Mouse (Mus musculus) left cerebral cortex, adult 9 months (tissue): ENCODE results near the gene Hectd3.
A peak's percentile ranks its signal among the peaks of the same experiment; 100 is the strongest.

Experiments
- DNase-seq, 2 experiments: peaks; one replicate each; pipeline ENCODE4 v3.0.0; 2022; ENCODE audit warnings: low spot score in 2 of 2

The Hectd3 gene

DNA sequence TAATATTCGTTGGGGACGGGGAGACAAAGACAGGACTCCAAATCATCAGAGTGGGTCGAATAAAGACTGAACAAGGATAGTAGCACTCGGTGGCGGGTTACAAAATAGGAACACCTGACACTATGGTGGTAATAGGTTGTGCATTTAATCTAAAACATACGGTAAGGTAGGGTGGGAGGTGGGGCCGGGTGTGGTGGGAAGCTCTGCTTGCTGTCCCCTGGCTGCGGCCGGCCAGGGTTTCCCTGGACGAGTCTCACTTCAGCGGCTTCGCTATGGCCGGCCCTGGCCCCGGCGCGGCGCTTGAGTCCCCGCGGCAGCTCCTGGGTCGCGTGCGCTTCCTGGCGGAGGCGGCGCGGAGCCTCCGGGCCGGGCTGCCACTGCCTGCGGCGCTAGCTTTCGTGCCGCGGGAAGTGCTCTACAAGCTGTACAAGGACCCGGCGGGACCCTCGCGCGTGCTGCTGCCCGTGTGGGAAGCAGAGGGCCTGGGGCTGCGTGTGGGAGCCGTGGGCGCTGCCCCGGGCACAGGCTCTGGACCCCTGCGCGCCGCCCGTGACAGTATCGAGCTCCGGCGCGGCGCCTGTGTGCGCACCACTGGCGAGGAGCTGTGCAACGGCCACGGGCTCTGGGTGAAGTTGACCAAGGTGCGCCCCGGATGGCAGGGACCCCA lies at the start of gene Hectd3:
Hectd3 (plus strand) TSS at position 187 of the 667 bp plus-strand sequence.
- DNase-seq = no peak

DNA sequence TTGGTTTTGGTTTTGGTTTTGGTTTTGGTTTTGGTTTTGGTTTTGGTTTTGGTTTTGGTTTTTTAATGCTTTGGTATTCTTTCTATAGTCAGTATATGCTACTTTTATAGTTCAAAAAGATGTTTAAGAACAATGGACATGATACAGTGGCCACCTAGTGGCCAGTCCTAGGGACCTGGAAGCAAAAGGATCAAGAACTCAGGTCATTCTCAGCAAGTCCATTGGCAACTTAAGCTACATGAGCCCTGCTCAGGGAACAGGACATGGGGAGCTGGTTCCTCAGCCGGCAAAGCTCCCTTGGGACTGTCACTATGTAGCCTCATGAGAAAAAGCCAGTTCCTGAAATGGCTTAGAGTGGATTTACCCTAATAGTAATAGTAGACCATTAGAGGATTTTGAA lies 43.5 kb upstream of the Hectd3 start:
- DNase-seq = no peak

DNA sequence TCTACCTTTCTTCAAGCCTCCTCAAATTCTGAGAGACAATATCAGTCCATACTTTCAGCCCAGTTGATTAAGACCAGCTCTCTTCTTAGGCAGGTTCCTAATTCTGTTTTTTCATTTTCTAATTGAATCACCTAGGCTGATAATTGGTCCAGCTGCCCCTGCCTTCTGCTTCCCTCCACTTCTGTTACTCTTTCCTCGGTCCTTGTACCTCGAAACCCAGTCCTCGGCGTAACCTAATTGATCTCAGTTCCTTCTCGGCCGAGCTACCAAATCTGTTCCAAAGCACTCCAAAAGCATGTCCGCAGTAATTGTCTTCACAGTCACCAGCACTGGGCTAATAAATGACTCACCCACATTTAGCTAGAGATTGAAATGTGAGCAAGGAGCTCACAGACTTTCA lies 40.2 kb upstream of the Hectd3 start:
- no peak for DNase-seq

DNA sequence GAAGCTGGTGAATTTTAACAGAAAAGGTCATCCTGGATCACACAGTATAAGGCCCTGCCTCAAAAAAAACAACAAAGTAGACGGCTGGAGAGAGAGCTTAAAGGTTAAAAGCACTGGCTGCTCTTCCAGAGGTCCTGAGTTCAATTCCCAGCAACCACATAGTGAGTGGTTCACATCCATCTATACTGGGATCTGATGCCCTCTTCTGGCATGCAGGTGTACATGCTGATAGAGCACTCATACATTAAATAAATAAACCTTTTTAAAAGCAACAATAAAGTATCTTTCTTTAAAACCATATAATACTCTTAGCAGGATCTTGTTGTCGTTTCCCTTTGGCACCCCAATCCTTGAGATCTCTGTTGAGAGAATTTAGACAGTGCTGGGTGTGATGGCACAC lies 18.6 kb upstream of the Hectd3 start:
- no peak for DNase-seq

DNA sequence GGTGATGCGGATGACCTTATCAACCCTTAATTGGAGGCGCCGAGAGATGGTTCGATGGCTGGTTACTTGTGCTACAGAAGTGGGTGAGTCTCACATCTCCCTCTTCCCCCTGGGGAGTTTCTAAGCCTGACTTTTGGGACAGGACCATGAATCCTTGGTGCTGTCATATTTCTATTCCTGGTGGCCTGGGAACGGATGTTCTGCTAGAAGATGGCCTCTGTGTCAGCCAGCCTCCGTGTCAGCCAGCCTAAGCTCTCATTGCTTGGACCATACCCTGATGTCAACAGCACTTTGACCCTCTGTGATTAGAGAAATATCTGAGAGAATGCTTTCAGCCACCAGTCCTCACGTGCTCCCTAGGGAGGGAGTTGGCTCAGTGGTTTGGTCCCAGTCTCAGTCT lies 9.4 kb upstream of the Hectd3 start:
- no peak for DNase-seq

DNA sequence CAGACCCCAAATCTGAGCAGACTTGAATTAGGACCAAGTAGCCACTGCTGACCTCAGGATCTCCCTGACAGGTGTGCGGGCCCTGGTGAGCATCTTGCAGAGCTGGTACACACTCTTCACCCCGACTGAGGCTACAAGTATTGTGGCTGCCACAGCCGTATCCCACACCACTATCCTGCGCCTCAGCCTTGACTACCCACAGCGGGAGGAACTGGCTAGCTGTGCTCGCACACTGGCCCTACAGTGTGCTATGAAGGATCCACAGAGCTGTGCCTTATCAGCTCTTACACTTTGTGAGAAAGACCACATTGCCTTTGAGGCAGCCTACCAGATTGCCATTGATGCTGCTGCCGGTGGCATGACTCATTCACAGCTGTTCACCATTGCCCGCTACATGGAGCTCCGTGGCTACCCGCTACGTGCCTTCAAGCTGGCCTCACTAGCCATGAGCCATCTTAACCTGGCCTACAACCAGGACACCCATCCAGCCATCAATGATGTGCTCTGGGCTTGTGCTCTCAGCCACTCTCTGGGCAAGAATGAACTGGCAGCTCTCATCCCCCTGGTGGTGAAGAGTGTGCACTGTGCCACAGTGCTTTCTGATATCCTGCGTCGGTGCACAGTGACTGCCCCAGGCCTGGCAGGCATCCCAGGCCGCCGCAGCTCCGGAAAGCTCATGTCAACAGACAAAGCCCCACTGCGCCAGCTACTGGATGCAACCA lies 8.6 kb upstream of the Hectd3 start:
- peak in 1 of 2 experiments; percentile 77 for DNase-seq

DNA sequence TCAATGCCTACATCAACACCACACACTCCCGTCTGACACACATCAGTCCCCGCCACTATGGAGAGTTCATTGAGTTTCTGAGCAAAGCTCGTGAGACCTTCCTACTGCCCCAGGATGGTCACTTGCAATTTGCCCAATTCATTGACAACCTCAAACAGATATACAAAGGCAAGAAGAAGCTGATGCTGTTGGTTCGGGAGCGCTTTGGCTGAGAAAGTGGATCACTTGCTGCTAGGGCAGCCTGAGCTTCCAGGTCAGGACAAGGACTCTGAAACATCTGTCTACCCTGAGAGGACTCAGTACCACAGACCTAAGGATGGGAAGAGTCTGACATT lies 8.0 kb upstream of the Hectd3 start:
- no peak for DNase-seq

DNA sequence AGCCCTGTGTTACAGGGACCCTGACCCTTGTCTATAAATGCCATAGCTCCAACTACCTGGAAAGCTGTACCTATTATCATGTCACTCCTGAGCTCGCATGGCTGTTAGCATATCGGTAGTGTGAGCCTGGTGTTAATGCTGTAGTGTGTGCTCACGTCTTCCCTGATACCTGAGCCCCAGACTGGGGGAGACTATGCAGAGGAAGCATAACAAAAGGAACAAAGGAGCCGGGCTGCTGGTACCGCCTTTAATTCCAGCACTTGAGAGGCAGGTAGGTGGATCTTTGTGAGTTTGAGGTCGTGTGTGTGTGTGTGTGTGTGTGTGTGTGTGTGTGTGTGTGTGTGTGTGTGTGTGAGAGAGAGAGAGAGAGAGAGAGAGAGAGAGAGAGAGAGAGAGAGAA lies 5.4 kb upstream of the Hectd3 start:
- DNase-seq = no peak

DNA sequence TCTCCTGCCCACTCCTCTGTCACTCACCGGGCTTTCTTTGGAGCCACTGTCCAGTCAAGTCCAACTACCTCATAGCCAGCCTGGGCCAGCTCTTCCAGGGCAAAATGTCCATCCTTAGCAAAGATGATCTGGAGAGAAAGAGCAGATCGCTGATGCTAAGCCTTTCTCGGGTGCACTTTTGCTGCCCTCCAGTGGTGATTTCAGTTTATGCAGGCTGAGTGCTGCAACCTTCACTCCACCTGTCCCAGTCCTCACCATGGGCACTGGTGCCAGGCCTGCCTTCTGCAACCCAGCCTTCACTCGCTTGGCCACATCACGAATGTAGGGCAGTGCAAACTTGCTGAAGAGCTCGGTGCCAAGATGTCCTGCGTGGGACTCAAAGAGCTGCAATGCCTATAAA lies 3.8 kb upstream of the Hectd3 start:
- peak in 1 of 2 experiments; percentile 90 for DNase-seq

DNA sequence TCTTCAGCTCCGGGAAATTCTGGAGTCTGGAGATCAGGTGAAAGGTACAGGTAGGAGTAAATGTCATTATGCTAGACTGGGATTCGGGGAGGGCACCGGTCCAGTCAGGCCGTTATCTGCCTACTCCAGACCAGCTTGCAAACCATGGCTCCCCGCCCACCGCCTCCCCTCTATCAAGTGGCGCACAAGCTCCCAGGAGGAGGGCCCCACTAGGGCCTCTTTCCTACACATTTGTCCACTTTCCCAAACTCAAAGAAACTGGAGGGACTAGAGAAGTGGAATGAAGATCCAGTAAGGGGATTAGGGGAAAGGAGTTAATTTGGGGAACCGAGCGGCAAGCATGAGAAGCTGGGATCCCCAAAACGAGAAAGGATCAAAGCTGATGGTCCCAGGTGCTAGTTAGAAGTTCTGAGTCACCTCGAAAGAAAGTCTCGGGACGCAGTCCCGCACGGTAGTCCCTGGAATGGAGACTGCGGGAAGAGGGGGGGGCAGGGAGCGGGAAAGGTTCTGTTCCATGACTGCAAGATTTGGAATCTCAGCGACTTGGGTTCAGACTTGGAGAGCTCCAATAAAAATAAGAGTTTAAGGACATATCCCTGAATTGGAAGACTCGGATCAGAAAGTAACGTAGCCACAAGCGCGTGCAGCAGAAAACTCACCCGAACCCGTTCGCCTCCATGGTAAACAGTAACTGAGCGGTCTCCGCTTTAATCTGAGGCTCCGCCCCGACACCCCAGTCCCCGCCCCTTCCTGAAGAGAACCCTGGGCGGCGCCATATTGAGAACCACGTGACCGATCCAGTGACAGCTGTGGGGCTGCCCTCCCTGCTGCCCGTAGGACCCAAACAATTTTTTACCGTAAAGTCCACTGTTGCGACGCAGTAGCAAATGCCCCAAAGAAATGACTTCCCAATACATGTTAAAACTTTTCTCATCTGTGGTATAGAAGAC lies 1.2 kb upstream of the Hectd3 start, which contains the start of gene Urod:
Urod (minus strand) TSS at position 742 of the 950 bp plus-strand sequence.
- DNase-seq = peak; percentile 90 to 96

DNA sequence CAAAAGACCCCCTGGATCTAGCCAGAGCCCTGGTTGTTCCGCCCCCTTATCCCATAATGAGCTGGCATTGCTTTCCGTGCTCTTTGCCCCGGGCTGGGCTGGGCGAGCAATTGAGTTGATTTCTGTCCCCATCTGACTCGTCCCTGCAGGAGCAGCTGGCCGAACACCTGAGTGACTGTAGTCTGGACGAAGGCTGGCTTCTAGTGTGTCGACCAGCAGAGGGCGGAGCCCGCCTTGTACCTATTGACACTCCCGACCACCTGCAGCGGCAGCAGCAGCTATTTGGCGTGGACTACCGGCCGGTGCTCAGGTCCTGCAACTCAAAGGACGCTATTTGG lies 650 bp downstream of the Hectd3 start:
- no peak for DNase-seq

DNA sequence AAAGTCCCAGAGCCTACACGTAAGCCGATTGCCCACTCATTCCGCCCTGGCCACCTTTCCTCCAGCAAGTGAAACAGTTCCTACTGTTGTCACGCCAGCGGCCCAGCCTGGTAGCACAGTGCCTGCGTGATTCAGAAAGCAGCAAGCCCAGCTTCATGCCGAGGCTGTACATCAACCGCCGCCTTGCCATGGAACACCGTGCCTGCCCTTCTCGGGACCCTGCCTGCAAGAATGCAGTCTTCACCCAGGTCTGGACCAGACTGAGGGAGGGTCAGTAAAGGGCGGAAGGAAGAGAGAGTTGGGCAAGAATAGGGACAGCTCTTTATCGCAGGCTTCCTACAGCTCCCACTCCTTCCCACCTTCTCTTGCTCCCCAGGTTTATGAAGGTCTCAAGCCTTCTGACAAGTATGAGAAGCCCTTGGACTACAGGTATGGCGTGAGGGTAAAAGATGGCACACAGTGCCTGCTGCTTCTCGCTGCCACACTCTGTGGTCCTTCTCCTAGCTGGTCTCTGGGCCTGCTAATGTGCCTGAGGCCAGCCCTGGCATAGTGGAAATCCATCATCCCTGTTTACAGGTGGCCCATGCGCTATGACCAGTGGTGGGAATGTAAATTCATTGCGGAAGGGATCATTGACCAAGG lies 4.5 kb downstream of the Hectd3 start:
- no peak for DNase-seq

DNA sequence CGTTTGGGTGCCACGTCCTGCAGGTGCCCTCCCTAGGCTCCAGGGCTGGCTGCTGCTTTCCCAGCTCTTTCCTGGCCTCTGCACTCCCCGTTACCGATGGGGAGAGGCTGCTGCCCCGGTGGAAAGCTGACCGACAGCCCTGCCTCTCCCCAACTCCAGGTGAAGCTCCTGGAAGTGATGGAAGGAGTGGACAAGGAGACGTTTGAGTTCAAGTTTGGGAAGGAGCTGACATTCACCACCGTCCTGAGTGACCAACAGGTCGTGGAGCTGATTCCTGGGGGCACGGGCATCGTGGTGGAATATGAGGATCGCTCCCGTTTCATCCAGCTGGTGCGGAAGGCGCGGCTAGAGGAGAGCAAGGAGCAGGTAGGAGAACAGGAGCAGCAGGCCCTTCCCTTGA lies 6.8 kb downstream of the Hectd3 start:
- no peak for DNase-seq

DNA sequence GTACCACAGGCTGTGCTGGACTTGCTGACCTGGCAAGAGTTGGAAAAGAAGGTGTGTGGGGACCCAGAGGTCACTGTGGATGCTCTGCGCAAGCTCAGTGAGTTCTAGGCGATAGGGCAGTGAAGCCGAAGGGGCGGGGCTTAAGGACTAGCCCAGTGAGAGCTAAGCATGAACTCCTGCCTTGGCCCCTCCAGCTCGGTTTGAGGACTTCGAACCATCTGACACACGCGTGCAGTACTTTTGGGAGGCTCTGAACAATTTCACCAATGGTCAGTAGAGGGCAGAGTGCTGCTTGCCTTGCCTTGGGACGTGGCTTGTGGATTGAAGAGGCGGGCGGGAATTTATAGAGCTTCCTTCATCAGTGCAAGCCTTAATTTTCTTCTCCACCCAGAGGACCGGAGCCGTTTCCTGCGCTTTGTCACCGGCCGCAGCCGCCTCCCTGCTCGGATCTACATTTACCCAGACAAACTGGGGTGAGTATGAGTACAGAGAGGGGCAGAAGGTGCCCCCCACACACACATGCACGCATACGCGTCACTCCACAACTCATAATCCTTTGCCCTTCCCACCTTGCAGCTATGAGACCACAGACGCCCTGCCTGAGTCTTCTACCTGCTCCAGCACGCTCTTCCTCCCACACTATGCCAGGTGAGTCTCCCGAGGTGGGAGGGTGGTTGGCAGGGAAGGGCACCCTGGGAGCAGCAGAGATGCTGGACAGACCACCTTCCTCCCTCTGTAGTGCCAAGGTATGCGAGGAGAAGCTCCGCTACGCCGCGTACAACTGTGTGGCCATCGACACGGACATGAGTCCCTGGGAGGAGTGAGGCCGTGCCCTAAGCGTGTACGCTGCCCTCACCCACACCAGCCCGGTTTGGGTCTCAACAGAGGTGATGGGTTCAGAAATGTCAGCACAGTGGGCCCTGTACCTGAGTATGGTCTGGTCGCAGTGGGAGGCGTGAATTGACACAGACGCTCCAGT lies 7.7 kb downstream of the Hectd3 start:
- peak in 1 of 2 experiments; percentile 70 for DNase-seq

DNA sequence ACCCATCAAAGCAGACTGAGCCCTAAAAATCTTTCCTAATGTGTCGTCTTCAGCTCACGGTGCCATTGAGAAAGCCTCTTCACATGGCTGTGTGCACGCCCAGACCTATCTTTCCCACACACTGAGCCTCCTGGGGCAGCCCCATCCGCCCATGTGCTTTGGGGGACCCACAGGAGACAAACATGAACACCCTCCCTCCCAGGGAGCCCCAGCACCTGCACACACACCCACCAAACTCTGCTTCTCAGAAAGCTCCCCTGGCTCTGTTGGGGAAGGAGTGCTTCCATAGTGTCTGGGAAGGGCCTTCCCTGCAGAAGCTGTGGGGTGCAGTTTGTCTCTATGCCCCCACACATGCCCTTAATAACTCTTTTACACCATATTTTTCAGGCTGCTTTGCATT lies 9.5 kb downstream of the Hectd3 start:
- no peak for DNase-seq

DNA sequence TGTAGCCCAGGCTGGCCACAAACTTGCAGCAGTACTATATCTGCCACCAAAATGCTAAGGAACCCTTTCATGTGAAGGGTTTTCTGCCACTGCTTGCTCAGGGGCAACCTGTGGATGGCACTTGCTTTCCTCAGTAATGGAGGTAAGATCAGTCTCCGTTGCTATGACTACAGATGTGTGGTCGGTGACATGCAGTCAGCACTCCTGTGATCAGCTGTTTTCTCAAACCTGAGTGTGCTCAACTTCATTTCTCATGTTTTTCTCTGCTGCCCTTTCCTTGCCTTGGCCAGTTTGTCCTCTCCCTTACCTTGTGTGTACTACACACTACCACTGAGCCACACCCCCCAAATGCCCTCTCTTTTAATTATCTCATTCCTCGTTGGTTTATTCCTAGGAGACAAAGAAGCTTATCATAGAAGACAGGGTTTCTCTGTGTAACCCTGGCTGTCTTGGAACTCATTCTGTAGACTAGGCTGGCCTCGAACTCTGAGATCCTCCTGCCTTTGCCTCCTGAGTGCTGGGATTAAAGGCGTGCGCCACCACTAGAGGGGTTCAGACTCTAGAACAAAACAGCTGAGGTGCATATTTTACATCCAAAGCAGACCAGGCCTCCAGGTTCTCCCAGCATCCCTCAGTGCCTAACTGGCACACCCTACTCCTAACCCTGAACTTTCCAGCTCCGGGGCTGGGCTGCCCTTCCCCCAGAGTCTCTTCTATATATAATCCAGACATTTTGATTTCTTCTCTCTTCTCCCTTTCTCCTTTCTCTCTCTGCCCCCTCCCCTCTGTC lies 10.7 kb downstream of the Hectd3 start:
- DNase-seq = no peak

DNA sequence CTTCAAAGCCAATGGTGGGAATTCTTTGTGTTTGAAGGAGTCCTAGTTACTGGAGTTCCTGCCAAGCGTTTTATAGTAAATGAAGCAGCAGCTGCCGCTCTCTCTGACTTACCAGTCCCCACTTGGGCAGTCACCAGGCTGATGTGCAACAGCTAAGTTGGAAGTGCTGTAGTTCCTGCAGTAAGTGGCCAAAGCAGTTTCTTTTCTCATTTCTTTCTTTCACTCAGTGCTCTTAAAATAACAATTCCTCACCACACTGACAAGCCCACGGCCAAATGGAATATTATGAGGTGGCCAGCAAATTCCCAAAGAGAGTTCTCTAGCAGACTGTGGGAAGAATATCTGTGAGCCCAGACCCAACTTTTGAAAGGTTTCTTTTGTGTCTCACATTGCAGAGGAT lies 11.9 kb downstream of the Hectd3 start:
- DNase-seq = no peak

DNA sequence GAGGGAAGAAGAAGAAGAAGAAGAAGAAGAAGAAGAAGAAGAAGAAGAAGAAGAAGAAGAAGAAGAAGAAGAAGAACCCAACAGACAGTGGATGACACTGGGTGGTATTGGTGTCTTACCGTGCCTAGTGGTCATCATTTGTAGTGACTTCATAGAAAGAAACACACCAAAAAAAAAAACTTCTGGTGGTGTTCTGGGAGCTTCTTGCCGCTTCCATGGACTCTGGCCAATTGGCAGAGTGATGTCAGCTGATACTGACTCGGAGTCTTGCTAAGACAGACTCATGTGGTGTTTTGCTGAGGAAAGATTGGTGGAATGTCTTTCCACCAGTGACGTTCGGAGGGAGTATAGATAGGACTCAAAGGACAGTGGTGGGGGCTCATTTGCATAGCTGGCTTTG lies 15.1 kb downstream of the Hectd3 start:
- no peak for DNase-seq

DNA sequence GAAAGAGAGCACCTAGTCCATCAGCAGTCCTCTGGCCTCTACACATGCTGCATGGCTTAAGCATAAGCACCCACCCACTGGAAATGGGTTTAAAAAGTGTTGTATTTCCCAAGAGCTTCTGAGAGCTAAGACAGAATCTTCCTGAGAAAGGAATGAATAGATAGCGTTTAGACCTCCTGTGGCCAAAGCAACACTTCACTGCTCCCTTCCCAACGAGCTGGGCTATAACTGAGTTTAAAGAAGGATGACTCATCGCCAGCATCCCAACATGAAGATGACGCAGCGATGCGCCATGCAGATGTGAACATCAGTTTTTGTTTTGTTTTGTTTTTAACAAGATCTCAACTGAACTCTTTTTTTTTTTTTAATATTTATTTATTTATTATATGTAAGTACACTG lies 18.5 kb downstream of the Hectd3 start:
- DNase-seq = no peak

DNA sequence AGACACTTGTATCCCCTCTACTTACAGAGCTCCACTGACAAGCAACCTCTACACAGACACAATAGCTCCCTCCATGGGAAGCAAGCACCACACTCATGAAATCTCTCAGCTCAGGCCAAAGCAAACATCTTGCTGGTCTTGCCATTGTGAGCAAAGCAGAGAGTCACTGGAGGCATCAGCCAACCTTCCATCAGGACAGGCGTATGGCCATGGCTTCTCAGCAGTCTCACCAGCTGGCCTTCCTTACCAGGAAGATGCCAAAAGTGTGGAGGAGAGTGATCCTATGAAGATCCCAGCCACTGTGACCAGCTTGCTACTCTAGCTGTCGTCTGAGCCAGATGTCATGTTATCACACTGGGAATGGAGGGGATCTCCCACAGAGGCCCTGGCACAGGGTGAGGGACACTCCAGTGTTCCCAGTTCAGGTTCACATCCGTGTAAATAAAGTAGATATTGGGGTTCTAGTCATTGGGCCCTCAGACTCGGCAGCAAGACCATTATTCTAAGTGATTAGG lies 19.8 kb downstream of the Hectd3 start:
- DNase-seq = no peak
